Mouse (Mus musculus): Measurements from ENCODE around the gene Trp63. TPM values are rescaled to one million over a fixed set of nuclear protein-coding genes. Genes with fewer than 3 reads are reported as not detected.

The Trp63 gene
- polyA plus RNA-seq, 1 experiment, result 23.1 TPM

- no peaks in the 10 kb centered on the region for H3K27me3 ChIP-seq (ENCODE audit: control insufficient read depth, insufficient read depth, low read length)
- H3K4me3 ChIP-seq (ENCODE audit: control insufficient read depth, insufficient read depth, low read length), result no peak overlapping the region
- no peaks in the 10 kb centered on the region for H3K4me1 ChIP-seq (replicated peaks; ENCODE audit: control insufficient read depth, insufficient read depth, low read length)
- no peaks in the 10 kb centered on the region for H3K36me3 ChIP-seq (ENCODE audit: control insufficient read depth, insufficient read depth, low read length)
- H3K27ac ChIP-seq (ENCODE audit: control insufficient read depth, insufficient read depth, low read length), result no peak overlapping the region
- TF ChIP-seq POLR2A (IDR thresholded peaks at IDR 0.05; ENCODE audit: control insufficient read depth, extremely low read depth, insufficient read depth, low read length, poor library complexity), result no peak
- TF ChIP-seq CTCF (IDR thresholded peaks at IDR 0.05; ENCODE audit: borderline replicate concordance, control insufficient read depth, extremely low read depth, insufficient read depth, low read length, poor library complexity), result no peak
- DNase-seq, result no peak
Measured at GRCm38 (mm10) chr16:25878116-25878515, 194.6 kb downstream of the Trp63 start.

GRCm38 (mm10) chr16:25899071-25899470 lies 215.5 kb downstream of the Trp63 start:
- no peaks in the 10 kb centered on the region for H3K36me3 ChIP-seq (ENCODE audit: control insufficient read depth, insufficient read depth, low read length)
- no peak overlapping the region for H3K4me3 ChIP-seq (ENCODE audit: control insufficient read depth, insufficient read depth, low read length)
- WGBS, result 47% methylated on average over 4 of the region's 4 CpGs
- no peak overlapping the region for H3K27ac ChIP-seq (ENCODE audit: control insufficient read depth, insufficient read depth, low read length)
- no peak for TF ChIP-seq CTCF (IDR thresholded peaks at IDR 0.05; ENCODE audit: borderline replicate concordance, control insufficient read depth, extremely low read depth, insufficient read depth, low read length, poor library complexity)
- no peaks in the 10 kb centered on the region for H3K27me3 ChIP-seq (ENCODE audit: control insufficient read depth, insufficient read depth, low read length)
- no peak for DNase-seq
- H3K4me1 ChIP-seq (replicated peaks; ENCODE audit: control insufficient read depth, insufficient read depth, low read length), result no peaks in the 10 kb centered on the region

DNA sequence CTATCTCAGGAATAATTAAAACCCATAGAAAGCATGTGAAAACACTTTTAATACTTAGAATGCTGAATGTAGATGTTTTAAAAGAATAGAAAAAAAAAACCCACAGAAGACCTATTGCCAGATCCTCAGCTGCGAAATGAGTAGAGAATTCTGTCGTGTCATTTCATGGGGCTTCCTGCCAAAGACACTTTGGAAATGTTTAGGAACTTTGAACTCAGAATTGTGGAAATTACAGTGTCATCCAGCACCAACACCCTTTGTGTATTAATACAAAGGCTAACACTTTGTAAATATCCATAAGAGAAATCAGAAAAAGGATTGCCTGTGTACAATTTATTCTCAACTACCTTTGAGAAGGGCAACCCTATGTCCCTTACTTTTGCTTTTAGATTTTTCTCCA lies 216.1 kb downstream of the Trp63 start:
- no peaks in the 10 kb centered on the region for H3K4me1 ChIP-seq (replicated peaks; ENCODE audit: control insufficient read depth, insufficient read depth, low read length)
- no peak for DNase-seq
- H3K27me3 ChIP-seq (ENCODE audit: control insufficient read depth, insufficient read depth, low read length), result no peaks in the 10 kb centered on the region
- no peaks in the 10 kb centered on the region for H3K36me3 ChIP-seq (ENCODE audit: control insufficient read depth, insufficient read depth, low read length)
- no peak overlapping the region for H3K27ac ChIP-seq (ENCODE audit: control insufficient read depth, insufficient read depth, low read length)
- TF ChIP-seq CTCF (IDR thresholded peaks at IDR 0.05; ENCODE audit: borderline replicate concordance, control insufficient read depth, extremely low read depth, insufficient read depth, low read length, poor library complexity), result no peak
- TF ChIP-seq POLR2A (IDR thresholded peaks at IDR 0.05; ENCODE audit: control insufficient read depth, extremely low read depth, insufficient read depth, low read length, poor library complexity), result no peak
- H3K4me3 ChIP-seq (ENCODE audit: control insufficient read depth, insufficient read depth, low read length), result no peak overlapping the region
- WGBS, result 78% methylated on average over 2 of the region's 2 CpGs

- H3K27ac ChIP-seq (ENCODE audit: control insufficient read depth, insufficient read depth, low read length), result no peak overlapping the region
- no peaks in the 10 kb centered on the region for H3K36me3 ChIP-seq (ENCODE audit: control insufficient read depth, insufficient read depth, low read length)
- no peaks in the 10 kb centered on the region for H3K27me3 ChIP-seq (ENCODE audit: control insufficient read depth, insufficient read depth, low read length)
- DNase-seq, result no peak
- no peak overlapping the region for H3K4me3 ChIP-seq (ENCODE audit: control insufficient read depth, insufficient read depth, low read length)
- H3K4me1 ChIP-seq (replicated peaks; ENCODE audit: control insufficient read depth, insufficient read depth, low read length), result no peaks in the 10 kb centered on the region
- TF ChIP-seq POLR2A (IDR thresholded peaks at IDR 0.05; ENCODE audit: control insufficient read depth, extremely low read depth, insufficient read depth, low read length, poor library complexity) (no peak), CTCF (IDR thresholded peaks at IDR 0.05; ENCODE audit: borderline replicate concordance, control insufficient read depth, extremely low read depth, insufficient read depth, low read length, poor library complexity) (no peak)
- 94% methylated on average over 3 of the region's 3 CpGs for WGBS
Measured at GRCm38 (mm10) chr16:25900389-25900908, 216.9 kb downstream of the Trp63 start.

DNA sequence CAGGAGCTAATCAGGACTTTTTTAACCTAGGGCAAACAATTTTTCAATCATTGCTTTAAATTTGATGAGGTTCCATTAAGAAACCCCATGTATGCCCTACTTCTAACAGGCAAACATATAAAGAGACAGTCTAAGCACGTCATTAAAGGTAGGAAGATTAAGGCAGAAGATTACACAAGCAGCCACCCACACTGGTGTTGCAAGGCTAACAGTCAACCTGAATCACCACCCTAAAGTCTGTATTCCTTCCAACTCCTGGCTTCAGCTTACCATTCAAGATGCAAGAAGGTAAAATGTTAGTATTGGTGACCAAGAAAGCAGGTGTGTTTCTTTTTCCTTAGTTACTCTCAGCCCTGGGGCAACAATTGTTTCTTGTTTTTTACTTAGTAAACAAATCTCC lies 228.6 kb downstream of the Trp63 start:
- no peaks in the 10 kb centered on the region for H3K4me1 ChIP-seq (replicated peaks; ENCODE audit: control insufficient read depth, insufficient read depth, low read length)
- H3K27me3 ChIP-seq (ENCODE audit: control insufficient read depth, insufficient read depth, low read length), result no peaks in the 10 kb centered on the region
- H3K4me3 ChIP-seq (ENCODE audit: control insufficient read depth, insufficient read depth, low read length), result no peak overlapping the region
- 80% methylated on average over 1 of the region's 1 CpGs for WGBS
- no peak for DNase-seq
- H3K27ac ChIP-seq (ENCODE audit: control insufficient read depth, insufficient read depth, low read length), result no peak overlapping the region
- no peak for TF ChIP-seq CTCF (IDR thresholded peaks at IDR 0.05; ENCODE audit: borderline replicate concordance, control insufficient read depth, extremely low read depth, insufficient read depth, low read length, poor library complexity)
- no peak for TF ChIP-seq POLR2A (IDR thresholded peaks at IDR 0.05; ENCODE audit: control insufficient read depth, extremely low read depth, insufficient read depth, low read length, poor library complexity)
- no peaks in the 10 kb centered on the region for H3K36me3 ChIP-seq (ENCODE audit: control insufficient read depth, insufficient read depth, low read length)

GRCm38 (mm10) chr16:25934181-25934580 lies 250.6 kb downstream of the Trp63 start:
- DNase-seq, result no peak
- WGBS, result 84% methylated on average over 2 of the region's 2 CpGs
- TF ChIP-seq POLR2A (IDR thresholded peaks at IDR 0.05; ENCODE audit: control insufficient read depth, extremely low read depth, insufficient read depth, low read length, poor library complexity) (no peak), CTCF (IDR thresholded peaks at IDR 0.05; ENCODE audit: borderline replicate concordance, control insufficient read depth, extremely low read depth, insufficient read depth, low read length, poor library complexity) (no peak)
- no peaks in the 10 kb centered on the region for H3K4me1 ChIP-seq (replicated peaks; ENCODE audit: control insufficient read depth, insufficient read depth, low read length)
- H3K4me3 ChIP-seq (ENCODE audit: control insufficient read depth, insufficient read depth, low read length), result no peak overlapping the region
- no peaks in the 10 kb centered on the region for H3K36me3 ChIP-seq (ENCODE audit: control insufficient read depth, insufficient read depth, low read length)
- H3K27me3 ChIP-seq (ENCODE audit: control insufficient read depth, insufficient read depth, low read length), result no peaks in the 10 kb centered on the region
- H3K27ac ChIP-seq (ENCODE audit: control insufficient read depth, insufficient read depth, low read length), result no peak overlapping the region

All from thymus, adult 2 months (tissue).